Mouse (Mus musculus) telencephalon, adult 2 months (tissue): ENCODE measurements at regions not wholly inside any gene's neighbourhood (a gene's known extent, or its start where the extent isn't known, plus 50 kb on each side); places are given as distances from the start of the nearest gene placed in this dataset.

Experiments used
- DNase-seq: peaks from one replicate; pipeline ENCODE4 v3.0.0-alpha.2; 2011; ENCODE audit warnings: low read depth, low spot score

- DNase-seq, result peak; percentile 69
These were observed 371.0 kb downstream of the Fam198b start for GRCm38 (mm10) chr3:80255304-80255703.

DNA sequence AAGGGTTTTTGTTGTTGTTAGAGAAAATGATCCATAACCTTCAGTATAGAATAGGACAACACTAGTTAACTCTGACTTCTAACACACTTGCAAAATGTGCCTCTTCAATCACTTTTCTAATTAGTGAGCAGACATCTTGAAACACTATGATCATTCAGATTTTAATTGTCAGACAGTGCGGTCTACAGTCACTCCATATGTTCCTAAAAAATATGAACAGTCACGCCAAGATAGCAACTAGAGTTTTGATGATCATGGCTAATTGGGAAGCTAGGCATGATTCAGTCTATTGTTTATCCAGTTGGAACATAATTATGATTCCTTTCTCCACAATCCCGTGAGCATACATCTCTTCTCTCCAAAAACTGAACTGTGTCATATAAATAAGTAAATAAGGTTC is 372.1 kb downstream of the Fam198b start:
- no peak for DNase-seq

DNA sequence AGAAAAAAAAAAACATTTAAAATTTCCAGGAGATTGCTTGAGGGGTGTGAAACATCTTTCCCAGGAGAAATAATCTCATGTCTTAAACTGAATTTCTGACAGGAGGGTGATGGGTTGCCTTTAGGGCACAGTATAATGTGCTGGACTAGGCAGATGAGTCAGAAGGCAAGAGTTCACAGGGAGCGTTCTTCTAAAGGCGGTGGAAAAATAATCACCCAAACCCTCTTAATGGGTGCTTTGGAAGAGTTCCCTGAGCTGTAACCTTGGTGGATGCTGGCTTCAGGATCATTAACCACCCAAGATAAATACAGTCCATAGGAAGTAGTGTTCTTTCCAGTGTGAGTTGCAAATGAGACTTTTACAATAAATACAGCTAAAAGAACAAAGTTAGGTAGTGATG is 378.8 kb downstream of the Fam198b start:
- no peak for DNase-seq

DNA sequence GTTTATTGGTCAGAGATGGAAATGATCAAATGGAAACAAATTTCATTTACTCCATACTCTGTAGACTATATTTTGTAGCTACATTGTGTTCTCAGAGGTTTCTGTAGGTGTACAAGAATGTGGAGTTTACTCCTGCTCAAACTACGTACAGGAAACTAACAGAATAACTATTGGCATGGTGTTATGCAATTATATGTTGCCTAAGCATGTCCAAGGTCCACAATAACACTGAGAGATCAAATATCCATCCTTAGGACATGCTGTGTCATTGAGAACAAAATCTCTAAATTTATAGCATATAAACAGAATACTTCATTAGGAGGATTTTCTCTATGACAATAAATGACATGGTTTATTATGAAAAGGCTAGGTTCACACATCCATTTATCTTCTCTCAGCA is 400.3 kb downstream of the Fam198b start:
- DNase-seq, result no peak

GRCm38 (mm10) chr3:80285246-80285645 is 400.9 kb downstream of the Fam198b start:
- no peak for DNase-seq

GRCm38 (mm10) chr3:80293485-80293884 is 409.2 kb downstream of the Fam198b start:
- DNase-seq, result no peak

DNA sequence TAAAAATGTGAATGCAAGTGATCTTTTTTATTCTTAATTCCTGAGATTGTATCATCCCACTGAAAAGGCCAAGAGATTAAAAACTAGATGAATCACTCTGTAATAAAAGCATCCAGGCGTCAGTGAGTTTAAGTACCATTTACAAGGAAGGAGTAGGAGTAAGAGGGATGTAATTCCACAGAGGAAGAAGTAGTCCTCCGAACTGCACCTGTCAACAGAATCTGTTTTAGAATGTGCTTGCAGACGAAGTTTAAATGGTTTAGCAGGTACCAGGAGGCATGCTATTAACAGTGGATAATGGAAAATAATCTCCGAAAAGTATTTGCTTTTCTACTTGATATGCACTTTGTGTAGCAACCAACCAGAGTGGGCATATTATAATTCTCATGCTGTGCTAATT is 423.3 kb downstream of the Fam198b start:
- DNase-seq, result no peak

- DNase-seq, result no peak
These were observed 425.6 kb downstream of the Fam198b start for GRCm38 (mm10) chr3:80309931-80310330.

- DNase-seq, result no peak
These were observed 427.4 kb downstream of the Fam198b start for GRCm38 (mm10) chr3:80311689-80312088.

DNA sequence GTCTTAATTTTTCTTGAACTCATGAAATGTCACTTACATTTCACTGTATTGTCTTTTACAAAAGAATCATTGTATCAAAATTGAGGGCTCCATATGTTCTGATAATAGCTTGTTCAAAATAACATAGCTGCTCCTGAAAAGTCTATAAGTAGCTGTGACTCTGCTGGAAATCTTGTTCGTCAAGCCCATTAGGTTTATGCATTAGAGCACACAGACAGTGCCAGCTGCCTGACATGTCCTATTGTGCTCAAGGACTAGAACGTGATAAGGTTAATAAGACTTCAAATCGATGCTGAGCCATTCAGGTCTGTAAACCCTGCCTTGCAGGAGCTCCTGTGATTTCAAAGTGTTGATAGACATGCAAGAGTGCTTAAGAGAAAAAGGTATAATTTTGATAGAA is 438.0 kb downstream of the Fam198b start:
- no peak for DNase-seq

GRCm38 (mm10) chr3:80324726-80325125 is 440.4 kb downstream of the Fam198b start:
- DNase-seq, result no peak

DNA sequence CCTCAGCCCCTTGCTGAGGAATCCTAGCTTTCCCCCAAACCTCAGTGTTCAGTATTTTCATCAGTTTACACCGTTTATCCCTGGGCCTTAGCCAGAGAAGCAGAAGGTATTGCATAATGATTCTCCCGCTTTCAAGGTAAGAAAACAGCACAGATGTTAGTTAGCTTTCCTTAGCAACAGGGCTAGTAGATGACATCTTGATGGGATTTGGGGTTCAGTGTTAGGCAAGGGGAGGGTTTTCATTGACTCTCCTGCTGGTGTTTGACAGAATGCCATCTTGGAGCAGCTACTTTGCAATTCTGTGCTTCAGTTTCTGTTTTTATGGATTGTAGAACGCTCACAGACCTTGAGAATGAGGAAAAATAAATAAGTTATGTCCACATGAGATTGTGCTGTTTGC is 447.4 kb downstream of the Fam198b start:
- no peak for DNase-seq

- DNase-seq, result peak; percentile 81
These were observed 450.1 kb downstream of the Fam198b start for GRCm38 (mm10) chr3:80334446-80334893.

GRCm38 (mm10) chr3:80336123-80336674 is 451.9 kb downstream of the Fam198b start:
- DNase-seq, result no peak

GRCm38 (mm10) chr3:80367972-80368371 is 434.7 kb downstream of the Gria2 start:
- no peak for DNase-seq

- DNase-seq, result peak; percentile 38
These were observed 433.3 kb downstream of the Gria2 start for GRCm38 (mm10) chr3:80369214-80369941.

- DNase-seq, result no peak
These were observed 430.2 kb downstream of the Gria2 start for GRCm38 (mm10) chr3:80372436-80372835.

GRCm38 (mm10) chr3:80385986-80386385 is 416.6 kb downstream of the Gria2 start:
- DNase-seq, result no peak

DNA sequence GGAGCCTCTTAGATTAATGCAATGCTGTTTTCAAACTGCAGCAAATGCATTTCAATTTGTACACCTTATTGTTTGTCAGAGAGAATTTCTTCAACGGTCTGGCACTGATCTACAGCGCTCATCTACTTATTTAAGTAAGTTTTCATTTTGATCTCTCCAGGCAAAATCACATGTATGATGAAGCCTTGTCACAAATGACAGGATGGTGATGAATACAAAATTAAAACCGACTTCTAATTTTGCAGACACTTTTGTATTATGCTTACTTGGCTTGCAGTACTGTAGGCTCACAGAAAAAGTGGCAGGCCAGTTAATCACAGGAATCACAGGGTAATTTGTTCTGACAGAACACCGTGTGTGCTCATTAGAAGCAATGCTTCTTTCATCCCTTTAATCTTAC is 406.4 kb downstream of the Gria2 start:
- no peak for DNase-seq

- peak; percentile 28 for DNase-seq
These were observed 382.2 kb downstream of the Gria2 start for GRCm38 (mm10) chr3:80420453-80420852.

- DNase-seq, result peak; percentile 62
These were observed 381.2 kb downstream of the Gria2 start for GRCm38 (mm10) chr3:80421461-80421860.

DNA sequence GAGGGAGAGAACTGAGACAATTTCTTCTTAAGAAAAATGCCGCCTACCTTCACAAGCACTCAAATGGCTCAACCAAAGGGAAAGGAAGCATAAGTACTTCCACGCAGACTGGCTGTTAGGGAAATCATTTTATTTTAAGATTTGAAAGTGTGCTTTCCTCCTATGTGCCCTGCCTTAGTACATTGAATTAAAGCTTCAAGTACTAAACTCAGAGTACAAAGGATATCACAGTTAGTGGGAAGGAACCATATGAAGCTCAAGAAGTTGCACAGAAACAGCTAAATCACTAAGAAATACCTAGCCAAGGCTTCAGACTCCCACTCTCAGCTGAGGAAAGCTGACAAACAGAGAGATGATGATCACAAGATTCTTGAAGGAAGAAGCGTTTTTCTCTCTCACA is 380.5 kb downstream of the Gria2 start:
- peak; percentile 92 for DNase-seq

DNA sequence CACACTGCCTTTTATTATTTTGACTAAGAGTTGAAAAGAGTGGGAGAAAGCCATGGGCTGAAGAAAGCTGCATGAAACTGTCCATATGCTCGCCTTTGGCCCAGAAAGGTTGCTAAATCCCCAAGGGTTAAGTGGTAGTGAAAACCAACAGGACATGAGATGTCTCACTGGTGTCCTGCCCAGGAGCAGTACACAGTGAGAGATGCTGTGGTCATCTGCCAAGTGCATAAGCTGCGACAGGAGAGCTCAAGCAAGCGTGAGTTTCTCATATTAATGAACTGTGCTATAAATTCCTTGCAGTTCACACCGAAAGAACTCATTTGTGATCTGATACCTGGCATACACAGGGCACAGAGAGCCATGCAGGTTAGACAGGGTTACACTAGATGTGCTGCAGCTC is 380.0 kb downstream of the Gria2 start:
- no peak for DNase-seq
